Mouse (Mus musculus) kidney, postnatal 25 days (tissue): ENCODE measurements at regions not wholly inside any gene's neighbourhood (a gene's known extent, or its start where the extent isn't known, plus 50 kb on each side); places are given as distances from the start of the nearest gene placed in this dataset.
A peak's percentile ranks its signal among the peaks of the same experiment; 100 is the strongest.
"Not testable (repeated sequence)": the region's sequence is repeated elsewhere in the genome, so short reads cannot be mapped to it uniquely, and the experiment has no call there.

ENCODE experiments used
- DNase-seq, 2 experiments: peaks; one replicate each; pipeline ENCODE4 v3.0.0; 2021; ENCODE audit warnings: mixed read lengths in 2 of 2

GRCm38 (mm10) chr6:24384193-24384888 lies 130.5 kb downstream of the Iqub start:
- DNase-seq: peak; percentile 35 to 42

- DNase-seq: no peak
Measured at GRCm38 (mm10) chr6:24379859-24380258, 135.0 kb downstream of the Iqub start.

GRCm38 (mm10) chr6:24376728-24377127 lies 138.1 kb downstream of the Iqub start:
- no peak for DNase-seq

GRCm38 (mm10) chr6:24373161-24373560 lies 141.7 kb downstream of the Iqub start:
- DNase-seq: no peak

- no peak for DNase-seq
Measured at GRCm38 (mm10) chr6:24371680-24372079, 143.2 kb downstream of the Iqub start.

GRCm38 (mm10) chr6:24350882-24351281 lies 164.0 kb downstream of the Iqub start:
- DNase-seq: peak; percentile 8 to 39

GRCm38 (mm10) chr6:24348481-24349062 lies 166.3 kb downstream of the Iqub start:
- DNase-seq: no peak

GRCm38 (mm10) chr6:24347745-24348480 lies 167.0 kb downstream of the Iqub start:
- DNase-seq: peak; percentile 82 to 93

- no peak for DNase-seq
Measured at GRCm38 (mm10) chr6:24342471-24342870, 172.4 kb downstream of the Iqub start.

GRCm38 (mm10) chr6:24342056-24342455 lies 172.8 kb downstream of the Iqub start:
- peak; percentile 24 to 36 for DNase-seq

- not testable (repeated sequence) for DNase-seq
Measured at GRCm38 (mm10) chr6:24340107-24340506, 172.2 kb upstream of the Slc13a1 start.

- DNase-seq: peak in 1 of 2 experiments; percentile 21
Measured at GRCm38 (mm10) chr6:24325215-24325614, 157.3 kb upstream of the Slc13a1 start.

- DNase-seq: no peak
Measured at GRCm38 (mm10) chr6:24324718-24325117, 156.8 kb upstream of the Slc13a1 start.

- DNase-seq: peak; percentile 20 to 52
Measured at GRCm38 (mm10) chr6:24322371-24322770, 154.5 kb upstream of the Slc13a1 start.

- no peak for DNase-seq
Measured at GRCm38 (mm10) chr6:24318862-24319261, 151.0 kb upstream of the Slc13a1 start.

- no peak for DNase-seq
Measured at GRCm38 (mm10) chr6:24310675-24311074, 142.8 kb upstream of the Slc13a1 start.

GRCm38 (mm10) chr6:24309810-24310209 lies 141.9 kb upstream of the Slc13a1 start:
- DNase-seq: no peak

- peak; percentile 67 to 73 for DNase-seq
Measured at GRCm38 (mm10) chr6:24301681-24302080, 133.8 kb upstream of the Slc13a1 start.

- no peak for DNase-seq
Measured at GRCm38 (mm10) chr6:24301146-24301545, 133.3 kb upstream of the Slc13a1 start.

GRCm38 (mm10) chr6:24298562-24299212 lies 130.8 kb upstream of the Slc13a1 start:
- DNase-seq: no peak

GRCm38 (mm10) chr6:24288757-24289156 lies 120.9 kb upstream of the Slc13a1 start:
- not testable (repeated sequence) for DNase-seq

- DNase-seq: no peak
Measured at GRCm38 (mm10) chr6:24272821-24273220, 104.9 kb upstream of the Slc13a1 start.

GRCm38 (mm10) chr6:24269633-24270032 lies 101.7 kb upstream of the Slc13a1 start:
- no peak for DNase-seq
